ENCODE assay signal across 29 mouse cellular contexts in genomic region chr11:5002826-5003225, GRCm38 (mm10). TPM values are rescaled to one million over a fixed set of nuclear protein-coding genes. Genes with fewer than 3 reads are reported as not detected.
A peak's percentile ranks its signal among the peaks of the same experiment; 100 is the strongest.
DNase-seq lines count a peak whose midpoint lies in the region; ATAC-seq and TF ChIP-seq lines count a peak whose summit lies in the region.
"Had no signal": no experiment of that assay in that cellular context is flagged by ENCODE, and none has a peak within 500 bp of the region (broad histone marks: within the 10 kb centered on the region; RNA-seq: fewer than 3 reads in every experiment).

No protein-coding gene starts in this region.

- 56% methylated on average over 4 of the region's 4 CpGs for WGBS in liver, embryonic 11.5 days
- 26% methylated on average over 4 of the region's 4 CpGs for WGBS in liver, embryonic 16.5 days (ENCODE audit: insufficient replicate concordance)

- no peak overlapping the region for H3K27ac ChIP-seq in MEL (ENCODE audit: control insufficient read depth, low read depth, low read length)
- H3K27ac ChIP-seq in liver, embryonic 11.5 days (ENCODE audit: low read depth, low read length) = peak overlapping the region; percentile 70
- H3K27ac ChIP-seq in liver, embryonic 16.5 days (ENCODE audit: low read length) = peak overlapping the region; percentile 70
- H3K27ac ChIP-seq: heart, embryonic 13.5 days; hindbrain, embryonic 10.5 days; hindbrain, embryonic 15.5 days; stomach, embryonic 15.5 days had no signal

- peak; percentile 88 for ATAC-seq in liver, embryonic 11.5 days (replicated peaks; ENCODE audit: low FRiP score)
- ATAC-seq in liver, embryonic 16.5 days (ENCODE audit: low read depth) = peak; percentile 83
- ATAC-seq: forebrain, embryonic 14.5 days; inflammation-experienced regulatory T-cells, adult 6 months had no signal

- TF ChIP-seq CTCF in MEL (IDR thresholded peaks at IDR 0.05 in 2 of 3, conservative IDR thresholded peaks at IDR 0.05 in 1 of 3; ENCODE audit: control insufficient read depth in 1 of 3, insufficient read depth in 1 of 3, low read depth in 2 of 3, low read length in 3 of 3, poor library complexity in 1 of 3, severe bottlenecking in 1 of 3) = no peak

- no peak overlapping the region for H3K9ac ChIP-seq in MEL (ENCODE audit: control insufficient read depth, low read depth, low read length, poor library complexity, severe bottlenecking)
- H3K9ac ChIP-seq in liver, embryonic 11.5 days (ENCODE audit: low read depth, low read length) = 0 out of 2 replicates have a peak overlapping the region, but pooled peaks have one; percentile 39
- no peak overlapping the region for H3K9ac ChIP-seq in liver, embryonic 16.5 days (ENCODE audit: low read depth, low read length)
- H3K9ac ChIP-seq: heart, embryonic 13.5 days; hindbrain, embryonic 15.5 days; lung, embryonic 14.5 days; stomach, embryonic 15.5 days had no signal

- H3K4me3 ChIP-seq in MEL (ENCODE audit: control insufficient read depth in 1 of 2, insufficient read depth in 1 of 2, low read depth in 2 of 2, low read length in 2 of 2) = no peak overlapping the region
- no peak overlapping the region for H3K4me3 ChIP-seq in liver, embryonic 11.5 days (ENCODE audit: low read depth, low read length)
- no peak overlapping the region for H3K4me3 ChIP-seq in liver, embryonic 16.5 days (ENCODE audit: low read depth, low read length)
- H3K4me3 ChIP-seq: heart, embryonic 13.5 days; hindbrain, embryonic 10.5 days; hindbrain, embryonic 15.5 days; stomach, embryonic 15.5 days had no signal

- H3K36me3 ChIP-seq in MEL (ENCODE audit: control insufficient read depth in 1 of 2, insufficient read depth in 2 of 2, low read length in 2 of 2) = peaks cover 14 to 38% of the 10 kb centered on the region in 2 experiments
- H3K36me3 ChIP-seq in liver, embryonic 11.5 days (ENCODE audit: control insufficient read depth, insufficient read depth, low read length) = peaks cover 9% of the 10 kb centered on the region
- H3K36me3 ChIP-seq in liver, embryonic 16.5 days (ENCODE audit: control insufficient read depth, insufficient read depth) = peaks cover 11% of the 10 kb centered on the region
- H3K36me3 ChIP-seq: stomach, embryonic 15.5 days had no signal

- peaks cover 1% of the 10 kb centered on the region; the same call in 1 of the 2 replicates for H3K79me2 ChIP-seq in MEL (ENCODE audit: control insufficient read depth, insufficient read depth, low read length, poor library complexity)

- peak; percentile 40 for DNase-seq in MEL (ENCODE audit: low read depth, low spot score)
- peak; percentile 71 for DNase-seq in c-Kit-positive CD71-positive TER-119-positive erythroid progenitor cells, embryonic 14.5 days (ENCODE audit: low spot score)
- DNase-seq in liver, embryonic 11.5 days (ENCODE audit: low spot score) = no peak
- DNase-seq in left cerebral cortex, adult 11 months (ENCODE audit: low spot score) = no peak
- DNase-seq in right cerebral cortex, adult 2 months (ENCODE audit: low spot score in 2 of 2) = no peak
- no peak for DNase-seq in B cell, adult 2 months
- DNase-seq: adrenal gland, postnatal 14 days; cerebellum, adult 18-20 months; cerebellum, postnatal 10 days; gastrocnemius, postnatal 25 days; heart, adult 18-20 months; heart, postnatal 10 days; kidney, adult 11 months; kidney, postnatal 14 days; lung, embryonic 14.5 days; lung, postnatal 14 days; midbrain, embryonic 14.5 days; right cerebral cortex, postnatal 14 days had no signal

- TF ChIP-seq EP300 in MEL (IDR thresholded peaks at IDR 0.05; ENCODE audit: low read depth in 1 of 2, low read length in 2 of 2) = peak; percentile 67 to 69

- H3K4me2 ChIP-seq in liver, embryonic 11.5 days = peak overlapping the region; percentile 23
- peak overlapping the region; percentile 31; the same call in 1 of the 2 replicates for H3K4me2 ChIP-seq in liver, embryonic 16.5 days (ENCODE audit: low read depth, low read length)
- H3K4me2 ChIP-seq: heart, embryonic 13.5 days; hindbrain, embryonic 15.5 days; lung, embryonic 14.5 days; stomach, embryonic 15.5 days had no signal

- TF ChIP-seq POLR2A in MEL (IDR thresholded peaks at IDR 0.05; ENCODE audit: control insufficient read depth in 1 of 2, insufficient read depth in 1 of 2, low read depth in 1 of 2, low read length in 2 of 2, poor library complexity in 1 of 2) = no peak

- no peak for TF ChIP-seq RAD21 in MEL (IDR thresholded peaks at IDR 0.05; ENCODE audit: low read depth, low read length)

- H3K9me3 ChIP-seq in MEL (replicated peaks; ENCODE audit: insufficient read depth, low read length) = no peaks in the 10 kb centered on the region
- H3K9me3 ChIP-seq in liver, embryonic 11.5 days (ENCODE audit: control insufficient read depth, low read length) = no peaks in the 10 kb centered on the region
- H3K9me3 ChIP-seq in liver, embryonic 16.5 days (replicated peaks; ENCODE audit: control insufficient read depth, low read length) = no peaks in the 10 kb centered on the region
- H3K9me3 ChIP-seq: heart, embryonic 13.5 days; hindbrain, embryonic 10.5 days; hindbrain, embryonic 15.5 days; stomach, embryonic 15.5 days had no signal

- peaks cover 28 to 32% of the 10 kb centered on the region in 2 experiments for H3K4me1 ChIP-seq in MEL (ENCODE audit: control insufficient read depth in 1 of 2, insufficient read depth in 2 of 2, low read length in 2 of 2)
- H3K4me1 ChIP-seq in liver, embryonic 11.5 days (replicated peaks; ENCODE audit: control insufficient read depth, insufficient read depth, low read length) = peaks cover 33% of the 10 kb centered on the region
- peaks cover 51% of the 10 kb centered on the region for H3K4me1 ChIP-seq in liver, embryonic 16.5 days (ENCODE audit: control insufficient read depth, low read depth, low read length)
- H3K4me1 ChIP-seq: hindbrain, embryonic 15.5 days had no signal

- H3K27me3 ChIP-seq in MEL (ENCODE audit: control insufficient read depth in 1 of 2, insufficient read depth in 2 of 2, low read length in 2 of 2) = no peaks in the 10 kb centered on the region
- no peaks in the 10 kb centered on the region for H3K27me3 ChIP-seq in liver, embryonic 11.5 days (replicated peaks; ENCODE audit: control insufficient read depth, insufficient read depth, low read length)
- H3K27me3 ChIP-seq in liver, embryonic 16.5 days (ENCODE audit: control insufficient read depth, insufficient read depth, low read depth, low read length) = no peaks in the 10 kb centered on the region
- H3K27me3 ChIP-seq: CH12.LX; heart, embryonic 13.5 days; hindbrain, embryonic 15.5 days; stomach, embryonic 15.5 days had no signal

TF ChIP-seq in MEL, 35 proteins besides CTCF, POLR2A, EP300 and RAD21:
- TF ChIP-seq NRF1 (IDR thresholded peaks at IDR 0.05; ENCODE audit: insufficient read depth, low read depth, low read length, poor library complexity, severe bottlenecking) (no peak), SIN3A (IDR thresholded peaks at IDR 0.05; ENCODE audit: low read length) (peak; percentile 46; the same call in 1 of the 2 replicates), TBP (IDR thresholded peaks at IDR 0.05; ENCODE audit: low read depth, low read length) (no peak), ETS1 (IDR thresholded peaks at IDR 0.05; ENCODE audit: low read depth, low read length) (0 out of 2 replicates have a peak, but pooled peaks have one; percentile 39), RCOR1 (IDR thresholded peaks at IDR 0.05; ENCODE audit: low read depth, low read length) (peak; percentile 34; the same call in 1 of the 2 replicates), USF2 (IDR thresholded peaks at IDR 0.05; ENCODE audit: borderline replicate concordance in 1 of 2, insufficient read depth in 1 of 2, low read depth in 1 of 2, low read length in 2 of 2) (no peak), BHLHE40 (IDR thresholded peaks at IDR 0.05; ENCODE audit: borderline replicate concordance, low read depth, low read length) (0 out of 2 replicates have a peak, but pooled peaks have one; percentile 9), HCFC1 (IDR thresholded peaks at IDR 0.05; ENCODE audit: low read depth, low read length) (no peak), NELFE (IDR thresholded peaks at IDR 0.05; ENCODE audit: low read depth, low read length) (peak; percentile 37), MYC (IDR thresholded peaks at IDR 0.05; ENCODE audit: low read depth, low read length) (no peak), TAL1 (IDR thresholded peaks at IDR 0.05; ENCODE audit: low read length) (peak; percentile 36), GATA1 (IDR thresholded peaks at IDR 0.05; ENCODE audit: low read depth, low read length) (peak; percentile 26; the same call in 1 of the 2 replicates), TCF12 (IDR thresholded peaks at IDR 0.05; ENCODE audit: low read depth, low read length) (peak; percentile 41; the same call in 1 of the 2 replicates), POLR2AphosphoS2 (IDR thresholded peaks at IDR 0.05; ENCODE audit: low read length) (0 out of 2 replicates have a peak, but pooled peaks have one; percentile 36), MYB (IDR thresholded peaks at IDR 0.05; ENCODE audit: low read depth, low read length) (peak; percentile 22; the same call in 1 of the 2 replicates)
TF ChIP-seq in MEL: peak in this region for 10.

RNA-seq across cellular contexts. Expression of gene Ap1b1, which starts 16.2 kb away (rescaled TPM):
- total RNA-seq in MEL (2012; rRNA removed) = 55.1 and 60.1 TPM in 2 replicates
- 10 to 100 TPM in 1 of 2 experiments, not detected in 1; 79.3 TPM for polyA plus RNA-seq in MEL (2012; ENCODE audit: insufficient read depth in 1 of 2, insufficient read length in 2 of 2, low read depth in 1 of 2, low replicate concordance in 2 of 2, missing spikeins in 1 of 2)
- 126 and 139 TPM in 2 replicates for polyA plus RNA-seq in liver, embryonic 11.5 days (2014; fragmentation: Nextera tagmentation; extraction: Ambion mirVana)
- 78.9 and 81.7 TPM in 2 replicates for polyA plus RNA-seq in liver, embryonic 16.5 days (2015; fragmentation: Nextera tagmentation; extraction: Ambion mirVana)

RNA-seq across cellular contexts. Expression of gene Nefh, which starts 55.0 kb away (rescaled TPM):
- not detected in 2 replicates for total RNA-seq in MEL (2012; rRNA removed)
- polyA plus RNA-seq in MEL (2012; ENCODE audit: insufficient read depth in 1 of 2, insufficient read length in 2 of 2, low read depth in 1 of 2, low replicate concordance in 2 of 2, missing spikeins in 1 of 2) = under 1 TPM in 1 of 2 experiments, not detected in 1; 0.03 TPM
- polyA plus RNA-seq in liver, embryonic 11.5 days (2014; fragmentation: Nextera tagmentation; extraction: Ambion mirVana) = 0.90 and 1.1 TPM in 2 replicates
- polyA plus RNA-seq in liver, embryonic 16.5 days (2015; fragmentation: Nextera tagmentation; extraction: Ambion mirVana) = 0.11 and 0.14 TPM in 2 replicates
- total RNA-seq: CH12.LX; gastrocnemius, adult 18-20 months; gastrocnemius, postnatal 25 days; heart, adult 18-20 months had no signal

RNA-seq across cellular contexts. Expression of gene Rasl10a, which starts 55.1 kb away (rescaled TPM):
- 0.23 TPM in 1 of 2 replicates, not detected in the other for total RNA-seq in MEL (2012; rRNA removed)
- polyA plus RNA-seq in MEL (2012; ENCODE audit: insufficient read depth in 1 of 2, insufficient read length in 2 of 2, low read depth in 1 of 2, low replicate concordance in 2 of 2, missing spikeins in 1 of 2) = 1 to 10 TPM in 1 of 2 experiments, not detected in 1; 1.3 TPM
- 0.75 and 1.3 TPM in 2 replicates for polyA plus RNA-seq in liver, embryonic 11.5 days (2014; fragmentation: Nextera tagmentation; extraction: Ambion mirVana)
- 0.27 and 0.36 TPM in 2 replicates for polyA plus RNA-seq in liver, embryonic 16.5 days (2015; fragmentation: Nextera tagmentation; extraction: Ambion mirVana)
- total RNA-seq: common myeloid progenitor, adult 5-6 weeks; gastrocnemius, postnatal 25 days; monocyte, adult 5-6 weeks had no signal
- polyA plus RNA-seq: inflammation-experienced regulatory T-cells, adult 6 months had no signal

Comparison
In these comparisons a context has a peak if more than half of its experiments do, and no peak if none do; other contexts are left out.
1. DNase-seq: peak in MEL (single experiment) and c-Kit-positive CD71-positive TER-119-positive erythroid progenitor cells, embryonic 14.5 days (single experiment); none in liver, embryonic 11.5 days (single experiment), left cerebral cortex, adult 11 months (single experiment), right cerebral cortex, adult 2 months (0 of 2) and B cell, adult 2 months (0 of 2).